ENCODE assay signal across 8 mouse cellular contexts in the genomic region with DNA sequence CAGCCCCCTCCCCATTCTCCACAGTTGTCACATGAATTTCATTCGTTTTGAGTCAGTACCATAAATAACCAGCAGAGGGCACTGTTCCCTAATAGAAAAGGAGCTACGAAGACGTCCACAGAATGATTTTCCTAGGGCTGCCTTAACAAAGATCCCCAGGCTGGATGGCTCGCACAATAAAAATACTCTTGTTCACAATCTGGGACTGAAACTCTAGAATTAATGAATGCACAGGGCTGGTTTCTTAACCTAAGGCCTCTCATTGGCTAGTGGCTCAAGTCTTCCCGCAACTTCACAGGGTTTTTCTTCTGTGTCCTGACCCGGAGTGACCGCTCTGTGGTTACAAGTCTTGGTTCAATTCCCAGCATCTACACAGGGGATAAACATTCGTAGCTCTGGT. TPM values are rescaled to one million over a fixed set of nuclear protein-coding genes. Genes with fewer than 3 reads are reported as not detected.
A peak's percentile ranks its signal among the peaks of the same experiment; 100 is the strongest.
DNase-seq lines count a peak whose midpoint lies in the region; ATAC-seq lines count a peak whose summit lies in the region.

No protein-coding gene starts in this region.

- ATAC-seq in frontal cortex, adult (ENCODE audit: low TSS enrichment): peak; percentile 64; the same call in 1 of the 2 replicates
- peak; percentile 33; the same call in 1 of the 2 replicates for ATAC-seq in kidney, embryonic 14.5 days (ENCODE audit: low FRiP score, low TSS enrichment)

- peaks cover 21% of the 10 kb centered on the region for H3K4me1 ChIP-seq in embryonic facial prominence, embryonic 10.5 days
- H3K4me1 ChIP-seq in kidney, embryonic 14.5 days (ENCODE audit: control insufficient read depth, insufficient read depth, low read length): peaks cover 13% of the 10 kb centered on the region

- peaks cover 6% of the 10 kb centered on the region for H3K27me3 ChIP-seq in embryonic facial prominence, embryonic 10.5 days (replicated peaks; ENCODE audit: low read depth, poor library complexity, severe bottlenecking)
- H3K27me3 ChIP-seq in kidney, embryonic 14.5 days (ENCODE audit: control insufficient read depth, insufficient read depth, low read length): no peaks in the 10 kb centered on the region; the same call in 1 of the 2 replicates

- 42% methylated on average over 8 of the region's 8 CpGs for WGBS in embryonic facial prominence, embryonic 10.5 days
- WGBS in kidney, embryonic 14.5 days: 35% methylated on average over 8 of the region's 8 CpGs

- H3K4me3 ChIP-seq in embryonic facial prominence, embryonic 10.5 days: no peak overlapping the region
- H3K4me3 ChIP-seq in kidney, embryonic 14.5 days (ENCODE audit: low read length): no peak overlapping the region

- no peak overlapping the region for H3K4me2 ChIP-seq in kidney, embryonic 14.5 days (replicated peaks; ENCODE audit: low read depth, low read length)

- 0 out of 2 replicates have a peak overlapping the region, but pooled peaks have one; percentile 25 for H3K27ac ChIP-seq in embryonic facial prominence, embryonic 10.5 days (replicated peaks)
- no peak overlapping the region for H3K27ac ChIP-seq in kidney, embryonic 14.5 days (ENCODE audit: low read depth, low read length)

- DNase-seq in frontal cortex, postnatal 25 days (ENCODE audit: low spot score in 2 of 2): no peak
- peak; percentile 51 for DNase-seq in urinary bladder, postnatal 14 days (ENCODE audit: low spot score)
- DNase-seq in urinary bladder, adult 2 months (ENCODE audit: low spot score): no peak
- peak; percentile 39 for DNase-seq in embryonic facial prominence, embryonic 10.5 days (ENCODE audit: low spot score)
- peak; percentile 89 for DNase-seq in mesoderm, embryonic 11.5 days (ENCODE audit: low read depth, low spot score)
- DNase-seq in testis, postnatal 10 days (ENCODE audit: low spot score): peak; percentile 60

- no peaks in the 10 kb centered on the region for H3K36me3 ChIP-seq in embryonic facial prominence, embryonic 10.5 days (replicated peaks)
- H3K36me3 ChIP-seq in kidney, embryonic 14.5 days (ENCODE audit: control insufficient read depth, insufficient read depth, low read length): no peaks in the 10 kb centered on the region

- H3K9me3 ChIP-seq in embryonic facial prominence, embryonic 10.5 days: no peaks in the 10 kb centered on the region
- no peaks in the 10 kb centered on the region for H3K9me3 ChIP-seq in kidney, embryonic 14.5 days (ENCODE audit: control insufficient read depth, low read length)

- H3K9ac ChIP-seq in kidney, embryonic 14.5 days (ENCODE audit: low read depth, low read length): no peak overlapping the region

RNA-seq across cellular contexts. Expression of a gene that starts 14.0 kb away (rescaled TPM):
- polyA plus RNA-seq in urinary bladder, adult 2 months (2012; rRNA removed): 57.9 and 68.6 TPM in 2 replicates
- 29.7 and 31.0 TPM in 2 replicates for polyA plus RNA-seq in embryonic facial prominence, embryonic 10.5 days (2016; fragmentation: Nextera tagmentation; extraction: Ambion mirVana)
- 43.7 and 47.2 TPM in 2 replicates for polyA plus RNA-seq in kidney, embryonic 14.5 days (2014; fragmentation: Nextera tagmentation; extraction: Ambion mirVana)

RNA-seq across cellular contexts. Expression of a gene that starts 33.0 kb away (rescaled TPM):
- 0.26 TPM in 1 of 2 replicates, not detected in the other for polyA plus RNA-seq in urinary bladder, adult 2 months (2012; rRNA removed)
- polyA plus RNA-seq in embryonic facial prominence, embryonic 10.5 days (2016; fragmentation: Nextera tagmentation; extraction: Ambion mirVana): not detected in 2 replicates
- not detected in 2 replicates for polyA plus RNA-seq in kidney, embryonic 14.5 days (2014; fragmentation: Nextera tagmentation; extraction: Ambion mirVana)

RNA-seq across cellular contexts. Expression of a gene that starts 47.4 kb away (rescaled TPM):
- 52.4 and 54.7 TPM in 2 replicates for polyA plus RNA-seq in urinary bladder, adult 2 months (2012; rRNA removed)
- 7.8 and 8.9 TPM in 2 replicates for polyA plus RNA-seq in embryonic facial prominence, embryonic 10.5 days (2016; fragmentation: Nextera tagmentation; extraction: Ambion mirVana)
- polyA plus RNA-seq in kidney, embryonic 14.5 days (2014; fragmentation: Nextera tagmentation; extraction: Ambion mirVana): 17.4 and 21.3 TPM in 2 replicates

Comparison
In these comparisons a context has a peak if more than half of its experiments do, and no peak if none do; other contexts are left out.
1. DNase-seq: peak in urinary bladder, postnatal 14 days (single experiment), embryonic facial prominence, embryonic 10.5 days (single experiment), mesoderm, embryonic 11.5 days (single experiment) and testis, postnatal 10 days (single experiment); none in frontal cortex, postnatal 25 days (0 of 2) and urinary bladder, adult 2 months (single experiment).